Mouse (Mus musculus) hindbrain, embryonic 11.5 days (tissue): ENCODE data around the gene Pmepa1. TPM values are rescaled to one million over a fixed set of nuclear protein-coding genes. Genes with fewer than 3 reads are reported as not detected.
A peak's percentile ranks its signal among the peaks of the same experiment; 100 is the strongest.

ENCODE experiments used
- ATAC-seq: fragments of 200-750 bp; cut with Nextera tagmentation; 2 replicates; pipeline ENCODE4 v1.8.0; 2017; ENCODE audit warnings: mild to moderate bottlenecking, moderate TSS enrichment, moderate library complexity; ENCODE audit not compliant: low FRiP score
- DNase-seq: peaks from one replicate; pipeline ENCODE4 v3.0.0-alpha.2; 2015; ENCODE audit warnings: low spot score
- H3K27ac ChIP-seq: fragments of 300-500 bp; sonication (generic); 2 replicates; pipeline ENCODE4 v1.5.1; 2014; ENCODE audit warnings: mild to moderate bottlenecking, low read depth, low read length
- H3K27me3 ChIP-seq: fragments of 300-500 bp; sonication (generic); 2 replicates; pipeline ENCODE4 v1.6.1; 2014; ENCODE audit warnings: mild to moderate bottlenecking, low read length, moderate library complexity, mixed read lengths; ENCODE audit not compliant: control insufficient read depth, insufficient read depth
- H3K36me3 ChIP-seq: fragments of 300-500 bp; sonication (generic); 2 replicates; pipeline ENCODE4 v1.6.1; 2014; ENCODE audit warnings: mild to moderate bottlenecking, low read length, moderate library complexity, mixed read lengths; ENCODE audit not compliant: control insufficient read depth, insufficient read depth
- H3K4me1 ChIP-seq: fragments of 300-500 bp; sonication (generic); replicated peaks from 2 replicates; pipeline ENCODE4 v1.6.1; 2014; ENCODE audit warnings: low read length, mixed read lengths; ENCODE audit not compliant: control insufficient read depth, insufficient read depth
- H3K4me2 ChIP-seq: fragments of 300-500 bp; sonication (generic); replicated peaks from 2 replicates; pipeline ENCODE4 v1.6.1; 2014; ENCODE audit warnings: mild to moderate bottlenecking, low read depth, low read length
- H3K4me3 ChIP-seq: fragments of 300-500 bp; sonication (generic); 2 replicates; pipeline ENCODE4 v1.5.1; 2014; ENCODE audit warnings: low read depth, low read length
- H3K9ac ChIP-seq: fragments of 300-500 bp; sonication (generic); 2 replicates; pipeline ENCODE4 v1.6.1; 2014; ENCODE audit warnings: low read depth, low read length
- H3K9me3 ChIP-seq: fragments of 300-500 bp; sonication (generic); 2 replicates; pipeline ENCODE4 v1.6.1; 2016; ENCODE audit warnings: low read length; ENCODE audit not compliant: control insufficient read depth
- WGBS: fragments of 180-500 bp; shearing (Covaris S2); extraction: QIAGEN DNeasy Blood & Tissue Kit; methylation state at CpG from one replicate; pipeline ENCODE4 v1.1.7; 2014; 5-methylcytosine and 5-hydroxymethylcytosine counted together
- polyA plus RNA-seq: library from polyadenylated mRNA; unstranded; fragments of >200 nt; fragmentation: Nextera tagmentation; extraction: Ambion mirVana; gene quantifications from 2 replicates; pipeline ENCODE4 v1.2.1, GENCODE M21; 2014

Pmepa1 gene
- polyA plus RNA-seq, 1 experiment from 2014 or later = 5.0 TPM

DNA sequence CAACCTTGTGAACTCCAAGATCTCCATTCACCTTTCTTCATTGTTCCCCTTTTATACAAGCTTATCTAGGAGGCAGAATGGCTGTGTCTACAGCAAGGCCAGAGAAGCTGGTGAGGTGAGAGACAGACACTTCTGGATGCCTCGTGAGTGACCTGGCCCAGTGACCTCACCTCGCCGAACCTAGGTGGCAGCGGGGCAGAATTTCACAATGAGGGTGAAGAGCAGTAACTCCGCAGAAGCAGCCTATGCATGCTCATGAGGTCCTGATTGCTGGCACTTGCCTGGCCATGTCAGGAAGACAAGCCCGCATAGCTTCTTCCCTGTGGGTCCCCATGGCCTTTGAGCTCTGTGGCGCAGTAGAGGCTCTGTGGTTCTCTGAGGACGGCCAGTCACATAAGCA lies 5.9 kb upstream of the Pmepa1 start:
- Histone ChIP-seq H3K27ac (no peak overlapping the region), H3K4me2 (no peak overlapping the region), H3K9ac (no peak overlapping the region), H3K9me3 (no peaks in the 10 kb centered on the region), H3K4me3 (no peak overlapping the region), H3K4me1 (no peaks in the 10 kb centered on the region), H3K27me3 (peaks cover 2% of the 10 kb centered on the region; the same call in 1 of the 2 replicates), H3K36me3 (no peaks in the 10 kb centered on the region)
- DNase-seq (no peak), ATAC-seq (no peak)
- 90% methylated on average over 8 of the region's 8 CpGs for WGBS

DNA sequence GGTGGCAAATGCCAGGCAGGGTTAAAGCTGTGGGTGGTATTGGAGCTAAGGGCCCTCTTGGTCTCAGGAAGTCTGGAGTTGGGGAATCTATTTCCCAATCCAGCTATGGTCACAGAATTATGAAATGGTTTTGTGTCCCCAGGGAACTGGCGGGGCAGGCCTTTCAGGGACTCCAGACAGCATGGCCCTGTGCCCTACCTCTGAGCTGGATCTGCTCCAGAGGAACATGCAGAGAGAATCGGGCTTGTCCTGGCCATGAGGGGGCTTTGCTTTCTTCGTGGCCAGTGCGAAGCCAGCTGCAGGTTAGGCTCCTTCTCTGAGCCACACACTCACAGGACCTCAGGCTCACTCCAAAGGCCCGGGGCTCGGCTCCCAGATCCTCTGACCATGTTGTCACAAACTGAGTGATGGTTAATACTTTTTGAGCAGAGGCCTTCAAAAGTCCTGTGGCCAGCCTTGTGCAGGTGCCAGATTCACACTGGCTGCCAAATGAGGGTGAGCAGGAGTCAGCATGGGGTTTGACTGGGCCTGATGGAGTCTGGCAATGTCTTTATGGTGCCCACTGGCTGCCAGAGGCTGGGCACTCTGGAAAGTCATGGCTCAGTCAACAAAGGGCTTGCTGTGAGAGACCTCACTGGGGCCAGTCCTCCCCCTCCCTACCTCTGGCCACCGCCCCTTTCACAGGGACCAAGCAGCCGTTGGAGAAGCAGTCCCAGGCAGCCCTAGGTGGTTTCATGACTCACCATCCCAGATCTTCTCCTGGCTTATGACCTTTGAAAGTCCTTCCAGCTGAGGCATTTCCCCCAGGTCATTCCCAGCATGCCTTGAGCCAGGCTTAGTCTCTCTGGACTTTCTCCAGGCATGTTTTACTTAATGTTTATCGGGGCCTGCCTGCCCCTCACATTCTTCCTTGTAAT lies 4.9 kb upstream of the Pmepa1 start:
- H3K27me3 ChIP-seq = peaks cover 2% of the 10 kb centered on the region; the same call in 1 of the 2 replicates
- H3K27ac ChIP-seq = no peak overlapping the region
- H3K4me3 ChIP-seq = no peak overlapping the region
- ATAC-seq (no peak), DNase-seq (no peak)
- 71% methylated on average over 9 of the region's 9 CpGs for WGBS
- H3K9me3 ChIP-seq = no peaks in the 10 kb centered on the region
- no peaks in the 10 kb centered on the region for H3K36me3 ChIP-seq
- H3K4me1 ChIP-seq = no peaks in the 10 kb centered on the region
- no peak overlapping the region for H3K9ac ChIP-seq
- no peak overlapping the region for H3K4me2 ChIP-seq

DNA sequence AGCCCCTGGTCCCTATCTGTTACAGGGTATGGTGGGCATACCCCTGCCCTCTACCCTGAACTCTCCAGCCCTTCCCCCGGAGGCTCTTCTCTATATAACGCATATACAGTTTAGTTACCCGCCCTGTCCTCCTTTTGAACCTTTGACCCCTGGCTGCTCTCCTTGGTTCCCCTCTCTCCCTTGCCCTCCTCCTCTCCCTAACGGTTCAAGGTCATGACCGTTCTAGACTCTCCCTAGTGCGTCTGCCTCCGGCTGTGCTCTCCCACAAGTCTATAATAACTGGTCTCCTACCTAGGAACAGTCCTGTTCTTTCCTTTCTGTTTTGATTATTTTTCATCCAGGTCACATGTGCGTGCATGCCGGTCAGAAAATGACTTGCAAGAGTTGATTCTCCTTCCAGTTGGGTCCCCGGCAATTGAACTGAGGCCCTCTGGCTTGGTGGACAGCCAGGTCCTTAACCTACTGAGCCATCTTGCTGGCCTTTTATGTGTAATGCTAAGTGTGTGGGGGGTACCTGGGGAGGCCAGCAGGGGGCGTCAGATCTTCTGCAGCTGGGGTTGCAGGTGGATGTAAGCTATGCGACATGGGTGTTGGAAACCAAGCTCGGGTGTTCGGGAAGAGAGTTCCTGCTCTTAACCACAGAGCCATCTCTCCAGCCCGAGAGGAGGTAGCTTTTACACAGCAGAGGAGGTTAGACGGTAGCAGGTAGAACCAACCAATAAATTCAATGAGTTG lies 2.7 kb upstream of the Pmepa1 start:
- H3K9me3 ChIP-seq = no peaks in the 10 kb centered on the region
- H3K36me3 ChIP-seq = no peaks in the 10 kb centered on the region
- peaks cover 5% of the 10 kb centered on the region for H3K27me3 ChIP-seq
- no peak overlapping the region for H3K4me2 ChIP-seq
- H3K9ac ChIP-seq = no peak overlapping the region
- DNase-seq = peak; percentile 43
- peaks cover 6% of the 10 kb centered on the region for H3K4me1 ChIP-seq
- no peak overlapping the region for H3K27ac ChIP-seq
- no peak overlapping the region for H3K4me3 ChIP-seq
- ATAC-seq = no peak
- 74% methylated on average over 16 of the region's 16 CpGs for WGBS

DNA sequence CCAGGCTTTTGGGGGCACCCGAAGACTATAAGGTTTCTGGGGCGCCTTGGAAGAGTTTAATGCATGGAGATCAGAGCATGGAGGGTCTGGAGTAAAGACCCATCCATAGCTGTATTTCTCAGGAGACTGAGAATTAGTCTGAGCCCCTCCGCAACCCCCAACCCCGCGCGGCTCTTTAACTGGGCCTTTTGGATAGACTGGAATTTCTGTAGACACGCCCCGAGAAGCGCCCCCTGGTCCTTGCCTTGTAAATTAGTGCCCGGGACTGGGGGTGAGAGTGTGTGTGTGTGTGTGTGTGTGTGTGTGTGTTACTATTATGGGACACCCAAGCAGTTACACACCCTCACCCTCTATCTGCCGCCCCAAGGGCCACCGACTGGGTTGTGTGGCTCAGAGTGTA lies 526 bp upstream of the Pmepa1 start:
- H3K9me3 ChIP-seq = no peaks in the 10 kb centered on the region
- peak overlapping the region; percentile 99 for H3K9ac ChIP-seq
- H3K4me2 ChIP-seq = peak overlapping the region; percentile 81
- 3% methylated on average over 12 of the region's 12 CpGs for WGBS
- no peaks in the 10 kb centered on the region for H3K36me3 ChIP-seq
- H3K27me3 ChIP-seq = peaks cover 6% of the 10 kb centered on the region; the same call in 1 of the 2 replicates
- peaks cover 8% of the 10 kb centered on the region for H3K4me1 ChIP-seq
- DNase-seq = peak; percentile 61
- peak; percentile 57 for ATAC-seq
- peak overlapping the region; percentile 95 for H3K4me3 ChIP-seq
- H3K27ac ChIP-seq = peak overlapping the region; percentile 24; the same call in 1 of the 2 replicates

DNA sequence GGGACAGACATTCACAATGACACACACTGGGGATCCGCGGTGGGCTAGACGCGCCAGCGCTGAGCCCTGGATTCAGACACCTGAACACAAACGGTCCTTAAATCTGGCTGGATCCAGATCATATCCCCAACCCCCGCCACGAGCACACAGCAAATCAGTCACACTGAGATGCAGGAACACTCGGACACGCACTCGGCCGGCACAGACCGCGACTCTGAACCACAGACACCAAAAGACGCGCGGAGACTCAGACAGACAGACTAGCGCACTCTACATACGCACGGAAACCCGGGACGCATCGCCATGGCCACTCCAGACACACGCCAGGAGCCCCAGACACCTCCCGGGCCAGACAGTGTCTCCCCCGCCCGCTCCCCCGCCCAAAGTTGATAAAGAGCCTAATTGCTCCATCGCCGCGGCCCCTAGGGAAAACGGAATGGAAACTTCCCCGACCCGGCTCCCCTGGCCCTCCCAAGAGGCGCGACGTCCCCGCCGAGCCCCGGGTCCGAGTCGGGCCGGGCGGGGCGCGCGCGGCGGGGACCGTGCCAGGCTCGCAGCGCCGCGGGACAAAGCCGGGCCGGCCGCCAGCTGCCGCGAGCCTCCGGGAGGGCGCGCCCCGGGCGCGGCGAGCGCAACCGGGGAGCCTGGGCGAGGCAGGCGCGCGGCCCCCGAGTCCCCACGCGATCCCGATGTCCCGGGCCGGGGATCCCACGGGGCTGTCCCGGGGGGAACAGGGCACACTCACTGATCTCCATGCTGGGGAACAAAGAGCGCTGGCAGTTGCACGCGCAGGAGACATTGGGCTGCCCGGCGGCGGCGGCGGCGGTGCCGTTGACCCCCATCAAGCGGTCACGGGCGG lies 761 bp downstream of the Pmepa1 start:
- H3K27ac ChIP-seq = peak overlapping the region; percentile 81
- H3K4me2 ChIP-seq = peak overlapping the region; percentile 77
- peak overlapping the region; percentile 95 for H3K4me3 ChIP-seq
- ATAC-seq (peak; percentile 41), DNase-seq (peak; percentile 74)
- under 1% methylated on average over 72 of the region's 93 CpGs for WGBS
- peak overlapping the region; percentile 99 for H3K9ac ChIP-seq
- H3K9me3 ChIP-seq = no peaks in the 10 kb centered on the region
- peaks cover 11% of the 10 kb centered on the region for H3K4me1 ChIP-seq
- no peaks in the 10 kb centered on the region for H3K36me3 ChIP-seq
- peaks cover 6% of the 10 kb centered on the region; the same call in 1 of the 2 replicates for H3K27me3 ChIP-seq

DNA sequence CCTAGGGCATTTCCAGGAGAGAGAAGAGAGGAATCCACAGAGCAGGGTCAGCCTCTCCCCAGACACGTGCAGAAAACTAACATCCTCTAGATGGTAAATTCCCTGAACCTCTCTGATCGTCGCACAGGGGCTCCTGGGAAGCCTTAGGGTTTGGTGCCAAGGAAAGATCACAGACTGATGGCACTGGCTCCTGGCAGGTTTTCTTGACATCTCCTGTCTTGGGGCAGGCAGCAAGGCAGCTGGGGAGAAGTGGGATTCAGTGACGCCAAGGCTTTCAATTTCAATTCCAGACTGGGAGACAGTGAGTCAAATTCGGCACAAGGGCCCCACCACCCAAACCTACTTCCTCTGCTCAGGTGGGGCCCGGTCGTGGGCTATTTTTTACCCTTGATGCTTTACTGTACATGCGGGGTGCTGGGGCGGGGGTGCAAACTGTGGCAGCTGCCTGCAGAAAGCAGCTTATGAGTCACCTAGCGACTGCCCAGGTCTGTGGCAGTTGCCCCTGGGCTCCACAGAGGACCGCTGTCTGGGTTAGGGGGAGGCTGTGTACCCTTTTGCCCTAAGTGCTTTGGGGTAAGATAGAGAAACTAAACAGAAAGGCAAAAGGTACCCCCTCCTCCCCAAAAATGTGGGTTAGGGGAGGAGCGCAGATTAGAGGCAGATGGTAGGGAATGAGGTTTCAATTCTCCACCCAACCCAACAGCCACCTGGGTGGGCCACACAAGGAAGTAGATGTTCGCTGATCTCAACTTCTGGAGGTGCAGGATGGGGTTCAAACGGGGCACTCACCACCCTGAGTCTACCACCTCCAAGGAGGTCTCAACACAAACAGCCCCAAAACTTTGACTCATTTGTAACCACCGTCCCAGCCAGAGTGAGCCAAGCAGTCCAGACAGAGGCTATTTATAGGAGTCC lies 1.6 kb downstream of the Pmepa1 start:
- H3K27me3 ChIP-seq = peaks cover 6% of the 10 kb centered on the region; the same call in 1 of the 2 replicates
- no peaks in the 10 kb centered on the region for H3K36me3 ChIP-seq
- peak overlapping the region; percentile 99 for H3K9ac ChIP-seq
- no peaks in the 10 kb centered on the region for H3K9me3 ChIP-seq
- 0 out of 2 replicates have a peak overlapping the region, but pooled peaks have one; percentile 81 for H3K27ac ChIP-seq
- 12% methylated on average over 15 of the region's 15 CpGs for WGBS
- DNase-seq (peak; percentile 37), ATAC-seq (no peak)
- H3K4me1 ChIP-seq = peaks cover 11% of the 10 kb centered on the region
- H3K4me3 ChIP-seq = peak overlapping the region; percentile 95
- H3K4me2 ChIP-seq = peak overlapping the region; percentile 77

DNA sequence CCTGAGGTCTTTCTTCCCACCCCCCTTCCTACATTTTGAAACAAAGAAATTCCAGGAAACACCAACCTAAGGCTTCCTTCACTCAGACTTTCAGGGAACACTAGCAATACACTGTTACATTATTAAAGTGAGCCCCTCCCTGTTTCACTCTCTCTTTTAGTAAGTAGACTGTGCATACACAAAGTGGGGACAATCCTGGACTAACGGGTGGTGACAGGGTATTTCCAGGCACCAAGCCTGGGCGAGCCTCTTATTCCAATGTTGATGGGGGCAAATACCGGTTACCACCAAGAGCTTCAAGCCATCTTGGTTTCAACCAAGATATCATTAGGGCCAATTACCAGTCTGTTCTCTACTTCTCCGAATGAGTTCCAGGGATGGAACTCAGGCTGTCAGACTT lies 2.4 kb downstream of the Pmepa1 start:
- H3K27ac ChIP-seq = no peak overlapping the region
- peaks cover 11% of the 10 kb centered on the region for H3K4me1 ChIP-seq
- no peaks in the 10 kb centered on the region for H3K36me3 ChIP-seq
- peak overlapping the region; percentile 77 for H3K4me2 ChIP-seq
- DNase-seq = peak; percentile 11
- 59% methylated on average over 4 of the region's 4 CpGs for WGBS
- H3K9ac ChIP-seq = no peak overlapping the region
- no peak overlapping the region; the same call in 1 of the 2 replicates for H3K4me3 ChIP-seq
- no peak for ATAC-seq
- H3K27me3 ChIP-seq = peaks cover 6% of the 10 kb centered on the region; the same call in 1 of the 2 replicates
- H3K9me3 ChIP-seq = no peaks in the 10 kb centered on the region
